Mouse (Mus musculus): ENCODE results near the gene Gipc2. TPM values are rescaled to one million over a fixed set of nuclear protein-coding genes. Genes with fewer than 3 reads are reported as not detected.
"Not testable (repeated sequence)": the region's sequence is repeated elsewhere in the genome, so short reads cannot be mapped to it uniquely, and the experiment has no call there.

The Gipc2 gene
- polyA plus RNA-seq, 1 experiment: not detected

DNA sequence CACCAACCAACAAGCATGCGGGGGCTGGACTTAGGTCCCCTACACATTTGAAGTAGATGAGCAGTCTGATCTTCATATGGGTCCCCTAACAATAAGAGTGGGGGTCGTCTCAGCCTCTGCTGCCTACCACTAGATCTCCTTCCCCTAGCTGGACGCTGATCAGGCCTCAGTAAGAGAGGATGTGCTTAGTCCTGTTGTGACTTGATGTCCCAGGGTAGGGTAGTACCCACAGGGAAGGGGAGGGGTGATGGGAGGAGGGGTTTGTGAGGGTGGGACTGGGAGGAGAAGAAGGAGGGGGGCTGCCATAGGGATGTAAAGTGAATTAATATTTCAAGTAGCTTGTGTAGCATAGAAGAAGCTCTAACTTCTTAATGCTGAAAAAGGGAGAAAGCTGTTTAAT lies 33.1 kb upstream of the Gipc2 start:
- no peak overlapping the region for H3K27ac ChIP-seq (replicated peaks; ENCODE audit: low read depth, low read length)
- no peaks in the 10 kb centered on the region for H3K4me1 ChIP-seq (ENCODE audit: control insufficient read depth, insufficient read depth, insufficient read length, low read length)
- H3K4me3 ChIP-seq (ENCODE audit: insufficient read depth, low read depth, low read length): no peak overlapping the region

DNA sequence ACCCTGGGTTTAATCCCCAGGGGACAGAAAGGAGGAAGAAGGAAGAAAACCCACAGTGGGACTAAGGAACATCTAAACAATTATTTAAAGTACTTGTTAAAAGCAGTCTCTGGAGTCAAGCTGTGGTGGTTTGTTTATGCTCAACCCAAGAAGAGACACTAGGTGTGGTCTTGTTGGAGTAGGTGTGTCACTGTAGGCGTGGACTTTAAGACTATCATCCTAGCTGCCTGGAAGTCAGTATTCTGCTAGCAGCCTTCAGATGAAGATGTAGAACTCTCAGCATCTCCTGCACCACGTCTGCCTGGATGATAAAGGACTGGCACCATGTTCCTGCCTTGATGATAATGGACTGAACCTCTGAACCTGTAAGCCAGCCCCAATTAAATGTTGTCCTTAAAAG lies 31.2 kb upstream of the Gipc2 start:
- H3K27ac ChIP-seq (replicated peaks; ENCODE audit: low read depth, low read length); H3K4me1 ChIP-seq (ENCODE audit: control insufficient read depth, insufficient read depth, insufficient read length, low read length); H3K4me3 ChIP-seq (ENCODE audit: insufficient read depth, low read depth, low read length): not testable (repeated sequence)

DNA sequence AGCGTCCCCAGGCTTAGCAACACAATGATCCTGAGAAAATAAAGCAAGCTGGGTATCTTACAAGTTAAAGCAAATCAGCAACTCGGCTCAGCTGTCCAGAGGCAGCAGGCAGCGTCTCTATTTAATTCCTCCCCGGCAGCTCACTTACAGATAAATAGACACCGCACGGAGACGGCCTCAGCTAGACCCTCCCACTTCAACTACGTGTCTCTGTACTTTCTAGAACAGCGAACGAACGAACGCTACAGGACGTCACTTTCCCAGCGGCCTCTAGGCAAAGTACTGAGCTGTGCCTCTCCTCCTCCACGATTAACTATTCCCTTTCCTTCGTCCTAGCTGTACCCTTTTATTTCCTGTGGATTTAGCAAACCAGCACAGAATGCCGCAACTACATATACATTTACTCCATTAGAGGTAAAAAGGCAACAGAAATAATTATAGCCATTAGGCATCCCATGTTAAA lies 27.6 kb upstream of the Gipc2 start:
- H3K4me1 ChIP-seq (ENCODE audit: control insufficient read depth, insufficient read depth, insufficient read length, low read length): peaks cover 8% of the 10 kb centered on the region

DNA sequence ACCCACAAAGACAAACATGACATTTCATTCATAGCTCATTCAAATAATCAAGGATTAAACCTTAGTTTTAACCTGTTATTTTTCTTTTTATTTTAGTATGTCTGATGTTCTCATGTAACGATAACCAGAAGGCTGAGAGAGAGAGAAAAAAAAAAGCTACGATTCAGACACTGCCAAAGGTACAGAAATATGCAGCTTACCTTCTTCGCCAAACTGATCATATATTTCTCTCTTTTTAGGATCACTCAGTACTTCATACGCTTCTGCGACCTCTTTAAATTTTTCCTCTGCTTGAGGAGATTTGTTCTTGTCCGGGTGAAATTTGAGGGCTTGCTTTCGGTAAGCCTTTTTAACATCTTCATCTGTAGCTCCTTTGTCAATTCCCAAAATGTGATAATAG lies 27.1 kb upstream of the Gipc2 start:
- peak overlapping the region; percentile 68 for H3K27ac ChIP-seq (replicated peaks; ENCODE audit: low read depth, low read length)
- peaks cover 8% of the 10 kb centered on the region for H3K4me1 ChIP-seq (ENCODE audit: control insufficient read depth, insufficient read depth, insufficient read length, low read length)
- peak overlapping the region; percentile 61 for H3K4me3 ChIP-seq (ENCODE audit: insufficient read depth, low read depth, low read length)

More for the DNA sequence above, 27.6 kb upstream of the Gipc2 start:
- Histone ChIP-seq H3K4me3 (ENCODE audit: insufficient read depth, low read depth, low read length) (peak overlapping the region; percentile 61), H3K27ac (replicated peaks; ENCODE audit: low read depth, low read length) (peak overlapping the region; percentile 68)

DNA sequence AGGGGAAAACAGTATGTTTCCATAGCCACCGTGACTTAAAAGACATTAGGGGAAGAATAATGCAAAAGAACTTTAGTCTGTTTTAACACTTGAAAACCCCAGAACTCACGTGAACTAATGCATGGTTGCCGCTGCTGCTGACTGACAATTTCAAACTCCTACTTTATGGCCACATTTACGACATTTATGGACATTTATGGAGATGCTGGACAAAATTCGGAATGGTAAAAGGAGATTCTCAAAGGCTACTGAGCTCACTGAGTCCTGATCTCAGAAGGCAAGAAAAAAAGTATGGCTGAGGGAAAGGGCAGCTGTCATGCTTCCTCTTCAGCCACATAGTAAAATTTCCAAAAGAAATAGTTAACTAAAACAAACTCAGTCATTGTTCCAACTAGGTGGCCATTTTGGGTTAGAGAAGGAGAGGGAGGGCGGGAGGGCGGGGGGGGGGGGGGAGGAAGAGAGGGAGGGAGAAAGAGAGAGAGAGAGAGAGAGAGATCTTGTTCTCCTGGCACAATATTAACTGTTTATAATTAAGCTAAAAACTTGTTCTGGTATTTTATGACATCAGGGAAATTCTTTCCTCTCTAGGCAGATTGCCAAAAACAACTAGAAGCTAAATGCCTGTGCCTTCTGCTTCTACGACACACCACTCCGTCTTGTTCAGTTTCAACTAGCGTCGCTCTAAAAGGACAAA lies 26.4 kb upstream of the Gipc2 start:
- Histone ChIP-seq H3K4me1 (ENCODE audit: control insufficient read depth, insufficient read depth, insufficient read length, low read length) (peaks cover 8% of the 10 kb centered on the region), H3K27ac (replicated peaks; ENCODE audit: low read depth, low read length) (peak overlapping the region; percentile 50)

DNA sequence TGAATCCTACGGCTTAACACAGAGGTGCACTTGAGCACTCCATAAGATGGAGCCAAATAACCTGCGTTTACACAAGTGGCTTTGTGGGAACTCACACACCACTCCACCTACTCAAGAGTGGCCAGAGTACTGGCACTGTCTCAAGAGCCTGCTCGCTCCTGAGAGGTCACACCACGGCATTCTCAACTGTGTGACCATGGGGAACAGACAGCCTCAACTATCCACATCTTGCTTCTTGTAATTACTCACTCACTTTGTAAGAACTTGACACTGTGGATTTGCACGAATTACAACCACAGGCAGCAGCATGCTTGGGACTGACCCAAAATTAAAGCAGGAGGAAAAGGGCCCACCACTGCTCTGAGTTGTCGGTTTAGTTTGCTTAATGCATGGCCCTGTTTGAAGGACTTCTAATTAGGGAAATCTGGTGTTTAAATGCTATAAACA lies 25.8 kb upstream of the Gipc2 start:
- peak overlapping the region; percentile 50 for H3K27ac ChIP-seq (replicated peaks; ENCODE audit: low read depth, low read length)
- H3K4me3 ChIP-seq (ENCODE audit: insufficient read depth, low read depth, low read length): peak overlapping the region; percentile 67
- H3K4me1 ChIP-seq (ENCODE audit: control insufficient read depth, insufficient read depth, insufficient read length, low read length): peaks cover 9% of the 10 kb centered on the region

More for the DNA sequence above, 26.4 kb upstream of the Gipc2 start:
- peak overlapping the region; percentile 67 for H3K4me3 ChIP-seq (ENCODE audit: insufficient read depth, low read depth, low read length)

DNA sequence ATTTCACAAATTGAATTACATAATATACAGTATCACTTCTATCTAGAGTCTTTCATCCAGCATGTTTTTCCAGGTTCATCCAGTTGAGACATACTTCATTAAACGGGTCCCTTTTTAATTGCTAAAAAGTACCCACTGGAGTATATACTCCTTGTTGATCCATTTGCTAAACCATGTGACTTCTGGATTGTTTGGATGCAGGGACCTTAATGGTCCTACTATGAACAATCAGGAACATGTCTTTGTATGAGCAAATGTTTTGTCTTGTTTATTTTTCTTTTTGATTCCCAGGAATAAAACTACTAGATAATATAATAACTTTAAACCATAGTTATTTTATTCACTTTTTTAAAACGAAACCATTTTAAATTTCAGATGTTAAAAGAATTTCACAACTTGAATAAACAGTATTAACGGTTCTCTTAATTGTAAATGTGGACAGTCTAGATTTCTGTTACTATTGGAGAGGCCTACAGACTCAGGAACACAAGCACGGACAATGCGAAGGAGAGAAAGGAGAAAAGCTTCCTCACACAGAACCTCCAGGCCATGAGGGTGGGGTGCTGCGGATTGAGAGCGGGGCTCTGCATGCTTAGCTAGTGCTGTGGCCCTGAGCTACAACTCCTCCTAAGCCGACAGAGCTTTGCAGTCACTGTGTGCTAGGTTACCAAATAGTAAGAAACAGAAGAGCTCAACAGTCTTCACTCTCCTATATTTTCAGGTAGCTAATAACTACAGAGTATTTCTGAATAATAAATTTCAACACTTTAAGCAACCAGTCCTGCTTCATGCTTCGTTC lies 24.8 kb upstream of the Gipc2 start:
- H3K4me3 ChIP-seq (ENCODE audit: insufficient read depth, low read depth, low read length): peak overlapping the region; percentile 51
- H3K4me1 ChIP-seq (ENCODE audit: control insufficient read depth, insufficient read depth, insufficient read length, low read length): peaks cover 9% of the 10 kb centered on the region
- 0 out of 2 replicates have a peak overlapping the region, but pooled peaks have one; percentile 65 for H3K27ac ChIP-seq (replicated peaks; ENCODE audit: low read depth, low read length)

DNA sequence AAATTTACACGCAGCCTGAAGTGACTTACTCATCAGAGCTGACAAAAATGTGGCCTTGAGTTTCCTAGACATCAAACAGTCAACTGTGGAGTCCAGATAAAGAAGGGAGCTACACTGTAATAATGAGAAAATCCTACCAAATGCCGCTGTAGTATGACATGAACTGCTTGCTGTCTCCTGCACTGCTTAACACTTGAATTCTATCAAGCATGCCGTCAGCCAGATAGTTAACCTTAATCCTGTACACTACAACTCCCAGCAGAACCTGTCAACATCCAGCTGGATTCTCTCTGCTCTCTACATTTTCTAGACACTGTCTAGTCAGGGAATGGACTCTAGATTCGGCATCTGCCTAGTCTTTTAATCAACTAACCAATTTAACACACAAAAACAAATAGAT lies 23.3 kb upstream of the Gipc2 start:
- Histone ChIP-seq H3K4me1 (ENCODE audit: control insufficient read depth, insufficient read depth, insufficient read length, low read length) (peaks cover 9% of the 10 kb centered on the region), H3K4me3 (ENCODE audit: insufficient read depth, low read depth, low read length) (no peak overlapping the region), H3K27ac (replicated peaks; ENCODE audit: low read depth, low read length) (0 out of 2 replicates have a peak overlapping the region, but pooled peaks have one; percentile 2)

DNA sequence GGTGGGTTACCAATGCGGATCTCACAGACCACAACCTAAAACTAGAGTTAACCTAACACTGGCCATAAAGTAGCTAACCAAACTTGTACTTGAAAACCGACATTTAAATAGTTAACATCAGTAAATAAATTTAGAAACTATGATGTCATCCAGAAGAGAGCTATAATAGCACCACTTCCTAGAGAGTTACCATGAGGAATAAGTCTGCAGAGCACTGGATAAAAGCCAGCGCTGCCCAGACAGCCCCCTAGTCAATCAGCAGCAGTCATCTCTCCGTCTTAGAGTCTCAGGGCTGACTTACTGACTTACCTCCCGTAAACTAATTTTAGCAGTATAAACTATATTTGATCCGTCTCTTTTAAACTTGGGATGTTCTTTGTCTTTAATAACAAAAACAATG lies 20.1 kb upstream of the Gipc2 start:
- no peak overlapping the region for H3K4me3 ChIP-seq (ENCODE audit: insufficient read depth, low read depth, low read length)
- peaks cover 9% of the 10 kb centered on the region for H3K4me1 ChIP-seq (ENCODE audit: control insufficient read depth, insufficient read depth, insufficient read length, low read length)
- H3K27ac ChIP-seq (replicated peaks; ENCODE audit: low read depth, low read length): no peak overlapping the region

DNA sequence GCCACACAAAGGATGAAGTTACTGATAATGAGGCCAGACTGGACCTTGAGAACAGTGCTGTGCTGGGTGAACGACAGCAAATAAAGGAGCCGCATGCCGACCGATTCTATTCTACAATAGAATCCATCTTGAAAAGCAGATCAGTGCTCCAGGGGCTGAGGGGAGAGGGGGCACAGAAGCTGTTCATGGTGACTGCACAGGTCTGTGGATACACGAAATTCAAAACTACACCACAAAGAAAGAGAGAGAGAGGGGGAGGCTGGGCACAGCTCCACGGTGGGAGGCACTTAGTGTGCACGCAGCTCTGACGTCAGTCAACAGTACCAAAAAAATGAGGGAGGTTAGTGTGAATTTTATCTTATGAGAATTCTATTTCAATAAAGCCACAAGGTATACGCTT lies 17.5 kb upstream of the Gipc2 start:
- H3K4me1 ChIP-seq (ENCODE audit: control insufficient read depth, insufficient read depth, insufficient read length, low read length): peaks cover 2% of the 10 kb centered on the region; the same call in 1 of the 2 replicates
- no peak overlapping the region for H3K4me3 ChIP-seq (ENCODE audit: insufficient read depth, low read depth, low read length)
- no peak overlapping the region for H3K27ac ChIP-seq (replicated peaks; ENCODE audit: low read depth, low read length)

DNA sequence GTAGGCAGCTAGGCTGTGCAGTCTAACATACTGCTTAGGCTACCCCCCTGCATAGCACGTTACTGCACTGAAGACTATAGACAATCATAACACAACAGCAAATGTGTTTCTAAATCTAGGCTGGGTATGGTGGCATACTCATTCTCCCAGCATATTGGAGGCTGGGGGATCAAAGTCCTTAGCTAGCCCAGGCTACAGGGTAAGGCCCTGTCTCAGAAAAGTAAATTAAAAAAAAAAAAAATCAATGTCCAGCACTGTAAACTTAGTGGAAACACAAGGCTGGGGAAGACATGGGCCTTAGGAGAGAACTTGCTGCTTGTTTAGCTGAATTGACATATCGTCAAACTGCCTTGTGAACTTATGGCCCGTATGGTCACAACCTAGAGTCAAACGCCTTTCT lies 14.6 kb upstream of the Gipc2 start:
- Histone ChIP-seq H3K27ac (replicated peaks; ENCODE audit: low read depth, low read length) (no peak overlapping the region), H3K4me1 (ENCODE audit: control insufficient read depth, insufficient read depth, insufficient read length, low read length) (no peaks in the 10 kb centered on the region), H3K4me3 (ENCODE audit: insufficient read depth, low read depth, low read length) (no peak overlapping the region)

DNA sequence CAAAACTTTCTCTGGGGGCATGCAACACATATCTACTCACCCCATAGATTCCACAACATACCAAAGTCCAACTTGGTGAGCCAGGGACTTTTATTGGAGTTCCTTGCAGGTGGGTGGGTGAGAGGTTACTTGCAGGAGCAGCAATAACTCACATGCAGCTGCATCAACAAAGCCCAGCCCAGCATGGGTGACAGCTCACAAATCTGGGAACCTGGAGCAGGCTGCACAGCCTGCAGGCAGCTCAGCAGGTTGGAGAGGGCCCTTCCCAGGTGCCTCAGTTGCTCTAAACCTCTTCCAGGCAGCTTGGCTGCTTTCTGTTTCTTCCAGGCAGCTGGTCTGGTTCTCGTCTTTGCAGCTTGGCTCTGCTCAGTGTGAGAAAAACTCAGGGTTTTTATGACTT lies 13.3 kb upstream of the Gipc2 start:
- no peaks in the 10 kb centered on the region for H3K4me1 ChIP-seq (ENCODE audit: control insufficient read depth, insufficient read depth, insufficient read length, low read length)
- H3K27ac ChIP-seq (replicated peaks; ENCODE audit: low read depth, low read length): no peak overlapping the region
- no peak overlapping the region for H3K4me3 ChIP-seq (ENCODE audit: insufficient read depth, low read depth, low read length)

DNA sequence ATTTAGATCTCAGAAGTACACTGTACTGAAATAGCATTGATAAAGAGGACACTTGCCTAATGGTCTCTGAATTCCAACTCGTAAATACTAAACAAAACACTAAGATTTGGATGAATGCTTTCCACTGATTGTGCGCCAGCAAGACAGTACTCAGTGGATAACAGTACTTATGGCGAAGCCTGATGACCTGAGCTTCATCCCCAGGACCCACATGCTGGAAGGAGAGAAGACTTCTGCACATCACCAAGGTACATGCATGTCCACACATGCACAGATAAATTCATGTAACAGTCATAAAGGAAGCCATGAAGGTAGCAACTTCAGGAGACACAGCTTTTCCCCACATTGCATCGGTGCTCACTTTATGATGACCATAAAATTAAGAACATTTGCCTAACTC lies 12.8 kb upstream of the Gipc2 start:
- no peaks in the 10 kb centered on the region for H3K4me1 ChIP-seq (ENCODE audit: control insufficient read depth, insufficient read depth, insufficient read length, low read length)
- no peak overlapping the region for H3K27ac ChIP-seq (replicated peaks; ENCODE audit: low read depth, low read length)
- no peak overlapping the region for H3K4me3 ChIP-seq (ENCODE audit: insufficient read depth, low read depth, low read length)

DNA sequence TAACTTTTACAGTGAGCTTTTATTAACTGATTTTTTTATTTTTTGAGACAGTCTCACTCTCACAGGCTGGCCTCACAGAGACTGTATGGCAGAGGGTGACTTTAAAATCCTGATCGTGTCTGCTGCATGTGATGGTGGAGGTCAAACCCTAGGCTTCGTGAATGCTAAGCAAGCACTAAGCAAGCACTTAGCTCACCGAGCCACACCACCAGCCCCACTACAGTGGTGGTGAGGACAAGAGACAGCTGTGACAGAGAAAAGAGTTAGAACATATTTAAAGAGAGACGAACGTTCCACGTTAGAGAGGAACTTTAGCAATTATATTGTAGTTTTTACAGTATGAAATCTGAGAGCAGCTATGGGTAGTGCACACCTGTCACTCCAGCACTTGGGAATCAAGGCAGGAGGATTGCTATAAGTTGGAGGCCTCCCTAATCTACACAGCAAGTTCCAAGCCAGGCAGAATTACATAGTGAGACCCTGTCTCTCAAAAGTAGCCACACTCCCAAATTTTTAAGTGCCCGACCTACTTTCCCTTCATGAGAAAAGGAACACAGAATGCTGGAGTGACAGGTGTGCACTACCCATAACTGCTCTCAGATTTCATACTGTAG lies 6.4 kb upstream of the Gipc2 start:
- H3K4me1 ChIP-seq (ENCODE audit: control insufficient read depth, insufficient read depth, insufficient read length, low read length): no peaks in the 10 kb centered on the region
- no peak overlapping the region for H3K27ac ChIP-seq (replicated peaks; ENCODE audit: low read depth, low read length)
- no peak overlapping the region for H3K4me3 ChIP-seq (ENCODE audit: insufficient read depth, low read depth, low read length)

DNA sequence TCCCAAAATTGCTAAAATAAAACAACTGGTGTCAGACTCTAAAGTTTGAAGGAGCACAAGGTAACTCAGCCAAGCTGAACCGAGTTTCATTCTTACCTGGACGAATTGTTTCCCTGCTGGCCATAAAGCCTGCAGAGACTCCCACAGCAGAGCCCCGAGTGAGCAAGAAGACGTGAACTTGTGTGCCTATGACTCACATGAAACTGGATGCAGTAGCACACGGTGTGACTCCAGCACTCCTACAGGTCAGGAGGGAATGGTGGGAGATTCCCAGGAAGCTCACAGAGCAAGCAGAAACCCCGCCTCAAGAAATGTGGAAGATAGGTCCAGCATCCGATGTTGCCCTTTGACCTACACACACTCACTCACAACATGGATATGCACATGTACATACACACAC lies 5.8 kb upstream of the Gipc2 start:
- no peak overlapping the region for H3K27ac ChIP-seq (replicated peaks; ENCODE audit: low read depth, low read length)
- no peak overlapping the region for H3K4me3 ChIP-seq (ENCODE audit: insufficient read depth, low read depth, low read length)
- H3K4me1 ChIP-seq (ENCODE audit: control insufficient read depth, insufficient read depth, insufficient read length, low read length): no peaks in the 10 kb centered on the region

All from brown adipose tissue, adult 24 weeks (tissue).